Mouse (Mus musculus) forebrain, embryonic 14.5 days (tissue): Measurements from ENCODE around the gene Fam208a. TPM values are rescaled to one million over a fixed set of nuclear protein-coding genes. Genes with fewer than 3 reads are reported as not detected.
A peak's percentile ranks its signal among the peaks of the same experiment; 100 is the strongest.

Experiments
- ATAC-seq: fragments of 200-750 bp; cut with Nextera tagmentation; 2 replicates; pipeline ENCODE4 v1.8.0; 2017; ENCODE audit warnings: mild to moderate bottlenecking, moderate library complexity
- DNase-seq: peaks from one replicate; pipeline ENCODE4 v3.0.0-alpha.2; 2015; ENCODE audit warnings: low spot score
- H3K27ac ChIP-seq: fragments of 300-500 bp; sonication (generic); 2 replicates; pipeline ENCODE4 v1.5.1; 2014; ENCODE audit warnings: low read depth, mild to moderate bottlenecking, control low read depth, low read length, moderate library complexity
- H3K27me3 ChIP-seq: fragments of 300-500 bp; sonication (generic); replicated peaks from 2 replicates; pipeline ENCODE4 v1.6.1; 2014; ENCODE audit warnings: low read length, control low read depth, mixed read lengths; ENCODE audit not compliant: control insufficient read depth, insufficient read depth
- H3K36me3 ChIP-seq: fragments of 300-500 bp; sonication (generic); 2 replicates; pipeline ENCODE4 v1.6.1; 2014; ENCODE audit warnings: low read length, control low read depth; ENCODE audit not compliant: control insufficient read depth, insufficient read depth
- H3K4me1 ChIP-seq: fragments of 300-500 bp; sonication (generic); 2 replicates; pipeline ENCODE4 v1.6.1; 2014; ENCODE audit warnings: antibody characterized with exemption, low read length, control low read depth; ENCODE audit not compliant: control insufficient read depth, insufficient read depth
- H3K4me2 ChIP-seq: fragments of 300-500 bp; sonication (generic); 2 replicates; pipeline ENCODE4 v1.6.1; 2014; ENCODE audit warnings: mild to moderate bottlenecking, control low read depth, low read length
- H3K4me3 ChIP-seq: fragments of 300-500 bp; sonication (generic); 2 replicates; pipeline ENCODE4 v1.5.1; 2014; ENCODE audit warnings: low read depth, low read length, control low read depth
- H3K9ac ChIP-seq: fragments of 300-500 bp; sonication (generic); 2 replicates; pipeline ENCODE4 v1.6.1; 2014; ENCODE audit warnings: mild to moderate bottlenecking, low read length, control low read depth, moderate library complexity
- H3K9me3 ChIP-seq: fragments of 300-500 bp; sonication (generic); replicated peaks from 2 replicates; pipeline ENCODE4 v1.6.1; 2016; ENCODE audit warnings: low read length, control low read depth, mixed read lengths; ENCODE audit not compliant: control insufficient read depth
- WGBS: fragments of 180-500 bp; shearing (Covaris S2); extraction: QIAGEN DNeasy Blood & Tissue Kit; methylation state at CpG from one replicate; pipeline ENCODE4 v1.1.7; 2014; 5-methylcytosine and 5-hydroxymethylcytosine counted together
- polyA plus RNA-seq: library from polyadenylated mRNA; unstranded; fragments of >200 nt; fragmentation: Nextera tagmentation; extraction: Ambion mirVana; gene quantifications from 2 replicates; pipeline ENCODE4 v1.2.1, GENCODE M21; 2014

Gene Fam208a
- polyA plus RNA-seq, 1 experiment from 2014 or later: 8.7 TPM

- H3K9ac ChIP-seq: no peak overlapping the region
- no peak overlapping the region for H3K4me3 ChIP-seq
- H3K36me3 ChIP-seq: peaks cover 12% of the 10 kb centered on the region; the same call in 1 of the 2 replicates
- H3K27ac ChIP-seq: no peak overlapping the region
- ATAC-seq (no peak), DNase-seq (no peak)
- H3K9me3 ChIP-seq: peaks cover 14% of the 10 kb centered on the region
- H3K4me2 ChIP-seq: no peak overlapping the region
- WGBS: 95% methylated on average over 2 of the region's 2 CpGs
- H3K27me3 ChIP-seq: no peaks in the 10 kb centered on the region
- H3K4me1 ChIP-seq: no peaks in the 10 kb centered on the region
These were observed 3.4 kb downstream of the Fam208a start for GRCm38 (mm10) chr14:27432064-27432463.

DNA sequence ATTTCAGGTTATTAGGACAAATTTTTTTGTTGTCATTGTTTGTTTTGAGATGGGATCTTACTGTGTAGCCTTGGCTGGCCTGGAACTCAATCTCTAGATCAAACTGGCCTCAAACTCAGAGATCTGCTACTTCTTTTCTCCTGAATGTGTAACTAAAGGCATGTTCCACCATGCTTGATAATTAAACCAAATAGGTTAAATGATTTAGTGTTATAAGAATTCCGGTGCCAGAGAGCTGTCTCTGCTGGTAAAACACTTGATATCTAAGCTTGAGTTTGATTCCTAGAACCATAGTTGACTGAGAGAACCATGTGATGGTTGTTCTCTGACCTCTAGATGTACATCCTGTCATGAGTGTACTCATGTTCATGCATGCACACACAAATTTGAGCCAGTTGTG lies 7.5 kb downstream of the Fam208a start:
- Histone ChIP-seq H3K4me3 (no peak overlapping the region), H3K4me1 (no peaks in the 10 kb centered on the region), H3K36me3 (peaks cover 18% of the 10 kb centered on the region; the same call in 1 of the 2 replicates)

DNA sequence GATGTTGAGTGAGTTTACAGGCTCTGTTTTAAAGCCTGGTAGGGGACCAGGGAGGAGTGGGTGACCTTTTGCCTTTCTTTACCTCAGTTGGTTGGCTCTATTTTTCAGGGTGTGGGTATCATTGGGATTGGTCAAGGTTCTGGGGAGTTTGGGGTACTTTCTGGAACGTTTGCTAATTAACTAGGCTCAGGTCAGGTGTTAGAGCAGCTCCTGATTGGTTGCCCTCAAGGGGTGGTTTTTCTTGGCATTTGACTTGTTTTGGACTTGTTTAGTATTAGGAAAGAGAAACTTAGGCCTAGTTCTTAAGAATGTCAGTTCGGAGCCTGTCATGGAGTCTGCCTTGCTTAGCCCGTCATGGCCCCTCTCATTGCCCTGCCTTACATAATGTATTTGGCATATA lies 8.2 kb downstream of the Fam208a start:
- Histone ChIP-seq H3K4me3 (no peak overlapping the region), H3K4me2 (no peak overlapping the region), H3K27ac (no peak overlapping the region), H3K9me3 (peaks cover 3% of the 10 kb centered on the region; the same call in 1 of the 2 replicates), H3K36me3 (peaks cover 18% of the 10 kb centered on the region; the same call in 1 of the 2 replicates), H3K9ac (no peak overlapping the region), H3K4me1 (no peaks in the 10 kb centered on the region), H3K27me3 (no peaks in the 10 kb centered on the region)
- ATAC-seq: no peak
- DNase-seq: no peak
- WGBS: 94% methylated on average over 3 of the region's 3 CpGs

More for the DNA sequence above, 7.5 kb downstream of the Fam208a start:
- Histone ChIP-seq H3K27ac (no peak overlapping the region), H3K9ac (no peak overlapping the region), H3K4me2 (no peak overlapping the region), H3K9me3 (peaks cover 5% of the 10 kb centered on the region; the same call in 1 of the 2 replicates), H3K27me3 (no peaks in the 10 kb centered on the region)
- WGBS: 97% methylated on average over 1 of the region's 1 CpGs
- no peak for ATAC-seq
- DNase-seq: no peak

DNA sequence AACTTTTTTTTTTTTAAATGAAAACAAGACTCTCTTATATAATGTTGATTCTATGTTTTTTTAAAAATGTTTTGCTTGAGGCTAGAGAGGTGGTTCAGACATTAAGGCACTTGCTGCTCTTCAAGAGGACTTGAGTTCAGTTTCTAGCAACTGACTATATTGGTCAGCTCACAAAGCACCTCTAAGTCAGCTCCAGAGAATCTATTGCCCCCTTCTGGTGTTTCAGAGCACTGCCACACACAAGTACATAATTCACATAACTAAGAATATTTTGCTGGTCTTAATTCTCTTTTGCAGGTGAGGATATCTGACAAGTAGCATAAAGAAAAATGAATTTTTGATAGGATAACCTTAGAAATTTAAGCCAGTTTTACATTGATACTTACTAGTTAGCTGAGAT lies 12.3 kb downstream of the Fam208a start:
- Histone ChIP-seq H3K27ac (no peak overlapping the region), H3K4me3 (no peak overlapping the region), H3K36me3 (peaks cover 33% of the 10 kb centered on the region), H3K4me2 (no peak overlapping the region), H3K27me3 (no peaks in the 10 kb centered on the region), H3K9ac (no peak overlapping the region), H3K9me3 (no peaks in the 10 kb centered on the region), H3K4me1 (no peaks in the 10 kb centered on the region)
- no peak for ATAC-seq
- DNase-seq: peak; percentile 36

DNA sequence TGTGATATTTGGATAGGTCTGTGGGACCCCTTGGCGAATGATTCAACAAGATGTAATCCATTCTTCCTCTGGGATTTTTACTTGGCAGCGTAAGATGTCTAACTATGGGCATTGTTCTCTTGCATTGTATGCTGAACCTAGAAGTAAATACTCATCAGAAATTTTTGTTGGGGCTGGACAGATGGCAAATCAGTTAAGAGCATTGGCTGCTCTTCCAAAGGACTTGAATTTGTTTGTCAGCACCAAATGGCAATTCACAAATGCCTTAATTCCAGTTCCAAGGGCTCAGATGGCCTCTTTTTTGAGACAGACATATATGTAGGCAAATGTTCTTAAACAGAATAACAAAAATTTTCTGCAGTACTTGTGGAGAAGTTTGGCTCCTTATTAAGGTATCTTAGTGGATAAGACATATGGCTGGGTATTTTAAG lies 16.2 kb downstream of the Fam208a start:
- no peak overlapping the region for H3K27ac ChIP-seq
- no peak for ATAC-seq

GRCm38 (mm10) chr14:27446963-27447362 lies 18.3 kb downstream of the Fam208a start:
- DNase-seq: no peak
- no peak overlapping the region for H3K9ac ChIP-seq
- H3K4me3 ChIP-seq: no peak overlapping the region
- no peaks in the 10 kb centered on the region for H3K9me3 ChIP-seq
- no peak overlapping the region for H3K27ac ChIP-seq
- 91% methylated on average over 4 of the region's 4 CpGs for WGBS
- no peaks in the 10 kb centered on the region for H3K4me1 ChIP-seq
- H3K4me2 ChIP-seq: no peak overlapping the region
- no peaks in the 10 kb centered on the region for H3K27me3 ChIP-seq
- peaks cover 49% of the 10 kb centered on the region for H3K36me3 ChIP-seq
- ATAC-seq: no peak

More for the DNA sequence above, 16.2 kb downstream of the Fam208a start:
- Histone ChIP-seq H3K27me3 (no peaks in the 10 kb centered on the region), H3K4me3 (no peak overlapping the region), H3K9me3 (no peaks in the 10 kb centered on the region), H3K36me3 (peaks cover 52% of the 10 kb centered on the region), H3K4me1 (no peaks in the 10 kb centered on the region), H3K4me2 (no peak overlapping the region), H3K9ac (no peak overlapping the region)
- peak; percentile 23 for DNase-seq
- WGBS: 87% methylated on average over 2 of the region's 2 CpGs

DNA sequence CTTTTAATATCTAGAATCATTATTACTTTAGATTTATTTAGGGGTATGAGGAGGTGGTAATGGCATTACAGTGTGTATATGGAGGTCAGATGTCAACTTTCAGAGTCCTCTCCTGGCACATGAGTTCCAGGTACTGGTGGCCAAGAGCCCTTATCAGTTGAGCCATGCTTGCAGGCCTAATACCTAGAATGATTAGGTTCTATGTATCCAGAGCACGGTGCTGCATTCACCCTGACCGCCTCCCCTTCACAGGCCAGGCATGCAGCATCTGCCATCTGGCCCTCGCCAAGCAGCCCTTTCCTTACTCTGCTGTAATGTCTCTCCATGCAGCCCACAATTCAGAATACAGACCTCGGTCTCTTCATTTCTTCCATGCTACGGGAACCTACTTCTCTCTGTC lies 62.8 kb downstream of the Fam208a start:
- ATAC-seq: no peak
- 91% methylated on average over 5 of the region's 5 CpGs for WGBS
- H3K4me2 ChIP-seq: no peak overlapping the region
- H3K9me3 ChIP-seq: no peaks in the 10 kb centered on the region
- DNase-seq: no peak
- no peak overlapping the region for H3K9ac ChIP-seq
- peaks cover 88% of the 10 kb centered on the region for H3K36me3 ChIP-seq
- no peaks in the 10 kb centered on the region for H3K27me3 ChIP-seq
- no peak overlapping the region for H3K27ac ChIP-seq
- H3K4me3 ChIP-seq: no peak overlapping the region
- H3K4me1 ChIP-seq: no peaks in the 10 kb centered on the region

- DNase-seq: peak; percentile 9
- ATAC-seq: no peak
- WGBS: 81% methylated on average over 4 of the region's 4 CpGs
- Histone ChIP-seq H3K9ac (no peak overlapping the region), H3K27ac (no peak overlapping the region), H3K4me3 (no peak overlapping the region), H3K36me3 (peaks cover 88% of the 10 kb centered on the region), H3K4me1 (no peaks in the 10 kb centered on the region), H3K4me2 (no peak overlapping the region), H3K27me3 (no peaks in the 10 kb centered on the region), H3K9me3 (no peaks in the 10 kb centered on the region)
These were observed 64.9 kb downstream of the Fam208a start for GRCm38 (mm10) chr14:27493516-27493915.

DNA sequence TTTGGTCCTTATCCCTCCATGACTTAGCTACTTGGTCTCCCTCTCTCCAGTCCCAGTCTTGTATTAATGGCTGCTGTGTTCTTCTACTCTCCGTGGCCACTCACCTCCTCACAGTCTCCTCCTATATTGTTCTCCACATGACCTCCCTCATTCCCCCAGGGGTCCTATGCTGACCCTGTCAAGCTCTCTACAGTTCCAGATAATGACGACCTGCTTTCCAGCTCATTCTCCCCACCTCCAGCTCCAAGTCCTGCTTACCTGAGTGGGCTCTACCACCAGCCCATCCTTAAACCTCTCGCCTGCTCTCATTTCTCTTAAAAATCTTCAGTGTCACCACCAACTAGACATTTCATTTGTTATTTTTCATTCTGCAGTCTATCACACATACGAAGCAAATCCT lies 72.5 kb downstream of the Fam208a start:
- H3K4me2 ChIP-seq: no peak overlapping the region
- H3K27ac ChIP-seq: no peak overlapping the region
- H3K36me3 ChIP-seq: peaks cover 34% of the 10 kb centered on the region
- 87% methylated on average over 4 of the region's 4 CpGs for WGBS
- no peaks in the 10 kb centered on the region for H3K4me1 ChIP-seq
- H3K27me3 ChIP-seq: no peaks in the 10 kb centered on the region
- H3K9ac ChIP-seq: no peak overlapping the region
- H3K4me3 ChIP-seq: no peak overlapping the region
- DNase-seq (no peak), ATAC-seq (no peak)
- H3K9me3 ChIP-seq: no peaks in the 10 kb centered on the region
